Mouse (Mus musculus) forebrain, embryonic 11.5 days (tissue): ENCODE results near the gene Smad3. TPM values are rescaled to one million over a fixed set of nuclear protein-coding genes. Genes with fewer than 3 reads are reported as not detected.

Experiments used
- ATAC-seq: fragments of 200-750 bp; cut with Nextera tagmentation; replicated peaks from 2 replicates; pipeline ENCODE4 v1.8.0; 2017; ENCODE audit warnings: moderate TSS enrichment; ENCODE audit not compliant: low FRiP score
- DNase-seq: peaks from one replicate; pipeline ENCODE4 v3.0.0-alpha.2; 2017; ENCODE audit warnings: low spot score
- H3K27ac ChIP-seq: fragments of 300-500 bp; sonication (generic); 2 replicates; pipeline ENCODE4 v1.5.1; 2014; ENCODE audit warnings: low read depth, low read length
- H3K27me3 ChIP-seq: fragments of 300-500 bp; sonication (generic); 2 replicates; pipeline ENCODE4 v1.6.1; 2014; ENCODE audit warnings: mild to moderate bottlenecking, low read length, mixed read lengths; ENCODE audit not compliant: control insufficient read depth, insufficient read depth
- H3K36me3 ChIP-seq: fragments of 300-500 bp; sonication (generic); 2 replicates; pipeline ENCODE4 v1.6.1; 2014; ENCODE audit warnings: mild to moderate bottlenecking, low read length, moderate library complexity, mixed read lengths; ENCODE audit not compliant: control insufficient read depth, insufficient read depth
- H3K4me1 ChIP-seq: fragments of 300-500 bp; sonication (generic); replicated peaks from 2 replicates; pipeline ENCODE4 v1.6.1; 2014; ENCODE audit warnings: low read length, mixed read lengths; ENCODE audit not compliant: control insufficient read depth, insufficient read depth
- H3K4me2 ChIP-seq: fragments of 300-500 bp; sonication (generic); 2 replicates; pipeline ENCODE4 v1.6.1; 2014; ENCODE audit warnings: low read depth, mild to moderate bottlenecking, low read length, moderate library complexity, mixed read lengths; ENCODE audit not compliant: severe bottlenecking
- H3K4me3 ChIP-seq: fragments of 300-500 bp; sonication (generic); 2 replicates; pipeline ENCODE4 v1.5.1; 2014; ENCODE audit warnings: low read depth, low read length
- H3K9ac ChIP-seq: fragments of 300-500 bp; sonication (generic); 2 replicates; pipeline ENCODE4 v1.6.1; 2014; ENCODE audit warnings: low read length
- H3K9me3 ChIP-seq: fragments of 300-500 bp; sonication (generic); 2 replicates; pipeline ENCODE4 v1.6.1; 2016; ENCODE audit warnings: low read length, mixed read lengths; ENCODE audit not compliant: control insufficient read depth
- WGBS: fragments of 180-500 bp; shearing (Covaris S2); extraction: QIAGEN DNeasy Blood & Tissue Kit; methylation state at CpG from one replicate; pipeline ENCODE4 v1.1.7; 2014; 5-methylcytosine and 5-hydroxymethylcytosine counted together
- polyA plus RNA-seq: library from polyadenylated mRNA; unstranded; fragments of >200 nt; fragmentation: Nextera tagmentation; extraction: Ambion mirVana; gene quantifications from 2 replicates; pipeline ENCODE4 v1.2.1, GENCODE M21; 2014

Smad3 gene
- polyA plus RNA-seq, 1 experiment from 2014 or later, result 17.9 TPM

DNA sequence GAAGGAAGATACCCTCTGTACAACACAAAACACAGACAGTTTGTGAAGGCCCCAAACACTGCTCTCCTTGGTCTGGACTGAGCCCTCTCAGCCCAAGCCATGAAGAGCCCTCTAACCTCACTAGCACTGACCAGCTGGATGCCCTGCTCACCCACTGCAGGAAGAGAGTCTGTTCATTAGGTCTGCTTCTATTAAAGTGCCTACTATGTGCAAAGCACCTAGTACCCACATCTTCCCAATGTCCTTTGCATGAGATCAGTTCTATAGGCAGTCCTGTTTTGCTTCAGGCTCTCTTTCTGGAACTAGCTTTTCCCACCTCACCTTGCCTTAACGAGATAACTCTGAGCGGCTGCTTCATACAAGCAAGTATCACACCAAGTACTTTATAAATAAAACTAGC is 74.9 kb downstream of the Smad3 start:
- Histone ChIP-seq H3K4me3 (no peak overlapping the region), H3K9me3 (no peaks in the 10 kb centered on the region), H3K4me1 (no peaks in the 10 kb centered on the region), H3K4me2 (no peak overlapping the region), H3K27me3 (no peaks in the 10 kb centered on the region), H3K27ac (no peak overlapping the region), H3K9ac (no peak overlapping the region), H3K36me3 (no peaks in the 10 kb centered on the region)
- 94% methylated on average over 2 of the region's 2 CpGs for WGBS
- DNase-seq (no peak), ATAC-seq (no peak)

DNA sequence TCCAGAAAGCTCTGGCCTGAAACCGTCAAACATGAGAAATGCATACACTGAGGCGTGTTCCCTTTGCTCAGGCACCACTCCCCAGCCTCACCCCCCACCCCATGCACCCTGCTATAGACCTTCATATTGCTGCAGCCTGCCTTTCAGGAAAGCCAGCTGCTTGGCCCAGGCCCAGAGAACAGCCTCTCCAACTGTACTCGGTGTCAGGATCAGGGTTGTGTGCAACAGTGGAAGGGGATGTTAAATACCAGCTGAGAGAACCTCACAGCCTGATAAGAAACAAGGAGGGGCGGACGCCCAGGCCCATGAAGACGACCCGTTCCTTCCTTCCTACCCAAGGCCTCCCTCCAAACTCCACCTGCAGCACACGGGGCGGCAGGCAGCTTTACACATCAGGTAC is 75.5 kb downstream of the Smad3 start:
- H3K4me1 ChIP-seq, result no peaks in the 10 kb centered on the region
- H3K9me3 ChIP-seq, result no peaks in the 10 kb centered on the region
- H3K36me3 ChIP-seq, result no peaks in the 10 kb centered on the region
- H3K27ac ChIP-seq, result no peak overlapping the region
- no peak for ATAC-seq
- no peak overlapping the region for H3K9ac ChIP-seq
- no peaks in the 10 kb centered on the region for H3K27me3 ChIP-seq
- no peak overlapping the region for H3K4me2 ChIP-seq
- no peak for DNase-seq
- H3K4me3 ChIP-seq, result no peak overlapping the region
- WGBS, result 86% methylated on average over 9 of the region's 9 CpGs

DNA sequence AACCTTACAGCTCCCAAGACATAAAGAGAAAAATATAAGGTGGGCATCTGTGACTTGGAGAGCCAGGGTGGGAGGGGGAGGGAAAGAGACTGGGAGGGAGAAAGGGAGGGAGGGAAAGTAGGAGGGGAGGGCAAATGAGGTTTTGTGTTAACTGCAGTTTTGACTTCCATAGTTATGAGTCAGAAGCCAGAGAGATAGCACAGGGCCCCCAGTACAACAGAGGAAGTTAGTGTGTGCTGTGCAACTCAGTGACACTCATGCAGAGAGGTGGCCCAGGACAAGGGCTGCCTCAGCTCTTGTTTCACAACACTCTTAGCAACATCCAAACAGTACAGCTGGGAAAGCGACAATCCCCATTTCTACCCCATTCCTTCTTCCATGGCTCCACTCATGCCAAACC is 79.7 kb downstream of the Smad3 start:
- H3K36me3 ChIP-seq, result no peaks in the 10 kb centered on the region; the same call in 1 of the 2 replicates
- H3K4me3 ChIP-seq, result no peak overlapping the region
- DNase-seq (no peak), ATAC-seq (no peak)
- H3K4me2 ChIP-seq, result no peak overlapping the region
- H3K27me3 ChIP-seq, result no peaks in the 10 kb centered on the region
- WGBS, result 96% methylated on average over 1 of the region's 1 CpGs
- no peaks in the 10 kb centered on the region for H3K9me3 ChIP-seq
- no peak overlapping the region for H3K27ac ChIP-seq
- no peak overlapping the region for H3K9ac ChIP-seq
- H3K4me1 ChIP-seq, result no peaks in the 10 kb centered on the region

DNA sequence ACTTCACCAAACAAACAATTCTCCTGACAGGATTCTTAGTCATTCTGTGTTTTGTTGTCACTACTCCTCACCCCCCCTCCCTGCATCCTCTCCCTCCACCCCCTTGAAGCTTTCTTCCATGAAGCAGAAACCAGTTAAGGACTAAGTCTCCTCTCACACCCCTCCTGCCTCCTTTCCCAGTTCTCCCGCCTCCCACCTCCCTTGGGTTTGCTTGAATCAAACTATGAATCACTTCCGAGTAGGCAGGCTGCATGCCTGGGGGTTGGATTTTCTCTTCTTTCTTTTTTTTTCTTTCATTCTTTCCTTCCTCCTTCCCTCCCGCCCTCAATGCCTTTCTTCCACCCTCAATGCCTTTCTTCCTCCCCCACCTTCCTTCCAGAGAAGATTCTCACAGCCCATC is 80.2 kb downstream of the Smad3 start:
- no peak for ATAC-seq
- H3K9ac ChIP-seq, result no peak overlapping the region
- no peak overlapping the region for H3K4me3 ChIP-seq
- H3K27me3 ChIP-seq, result no peaks in the 10 kb centered on the region
- H3K4me1 ChIP-seq, result no peaks in the 10 kb centered on the region
- no peaks in the 10 kb centered on the region; the same call in 1 of the 2 replicates for H3K36me3 ChIP-seq
- no peak for DNase-seq
- WGBS, result 66% methylated on average over 3 of the region's 3 CpGs
- no peak overlapping the region for H3K27ac ChIP-seq
- no peaks in the 10 kb centered on the region for H3K9me3 ChIP-seq
- H3K4me2 ChIP-seq, result no peak overlapping the region

DNA sequence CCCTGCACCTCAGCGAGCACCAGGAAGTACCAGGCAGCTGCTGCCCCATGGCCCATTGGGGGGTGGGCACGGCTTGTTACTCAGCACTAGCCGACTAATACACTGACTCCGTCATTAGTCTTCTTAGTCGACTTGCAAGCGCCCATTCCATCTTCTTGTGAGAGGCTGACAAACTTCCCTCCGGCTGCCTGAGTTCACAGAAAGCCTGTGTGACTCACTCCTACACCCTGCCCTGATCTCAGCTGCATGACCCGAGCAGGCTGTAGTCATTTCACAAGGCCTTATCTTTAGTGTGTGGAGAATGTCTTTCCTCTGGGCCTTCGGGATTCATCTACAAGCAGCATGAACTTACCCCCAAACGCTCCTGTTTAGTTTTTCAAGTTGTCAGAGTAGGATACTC is 83.2 kb downstream of the Smad3 start:
- H3K27ac ChIP-seq, result no peak overlapping the region
- no peak overlapping the region for H3K4me2 ChIP-seq
- H3K9ac ChIP-seq, result no peak overlapping the region
- no peaks in the 10 kb centered on the region for H3K27me3 ChIP-seq
- no peaks in the 10 kb centered on the region; the same call in 1 of the 2 replicates for H3K36me3 ChIP-seq
- no peaks in the 10 kb centered on the region for H3K9me3 ChIP-seq
- DNase-seq (no peak), ATAC-seq (no peak)
- no peak overlapping the region for H3K4me3 ChIP-seq
- no peaks in the 10 kb centered on the region for H3K4me1 ChIP-seq
- 90% methylated on average over 10 of the region's 10 CpGs for WGBS

DNA sequence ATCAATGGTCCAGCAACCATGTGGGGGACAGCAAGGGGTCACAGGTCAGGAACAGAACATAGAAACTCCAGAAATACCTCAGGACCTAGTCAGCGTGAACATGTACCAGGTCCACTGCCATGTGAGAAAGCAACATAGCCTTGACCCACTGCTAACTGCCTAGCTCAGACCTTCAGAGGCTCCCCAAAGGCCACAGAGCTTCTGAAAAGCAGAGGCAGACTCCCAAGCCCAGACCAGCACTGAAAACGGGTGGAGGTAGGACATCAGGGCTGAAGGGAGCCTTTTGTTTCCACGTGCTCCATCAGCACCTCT is 84.3 kb downstream of the Smad3 start:
- Histone ChIP-seq H3K9me3 (no peaks in the 10 kb centered on the region), H3K4me2 (no peak overlapping the region), H3K27ac (no peak overlapping the region), H3K36me3 (no peaks in the 10 kb centered on the region; the same call in 1 of the 2 replicates), H3K27me3 (no peaks in the 10 kb centered on the region), H3K4me3 (no peak overlapping the region), H3K4me1 (0 out of 2 replicates have a peak, but pooled peaks cover 2% of the 10 kb centered on the region), H3K9ac (no peak overlapping the region)
- DNase-seq (no peak), ATAC-seq (no peak)
- 81% methylated on average over 3 of the region's 3 CpGs for WGBS

DNA sequence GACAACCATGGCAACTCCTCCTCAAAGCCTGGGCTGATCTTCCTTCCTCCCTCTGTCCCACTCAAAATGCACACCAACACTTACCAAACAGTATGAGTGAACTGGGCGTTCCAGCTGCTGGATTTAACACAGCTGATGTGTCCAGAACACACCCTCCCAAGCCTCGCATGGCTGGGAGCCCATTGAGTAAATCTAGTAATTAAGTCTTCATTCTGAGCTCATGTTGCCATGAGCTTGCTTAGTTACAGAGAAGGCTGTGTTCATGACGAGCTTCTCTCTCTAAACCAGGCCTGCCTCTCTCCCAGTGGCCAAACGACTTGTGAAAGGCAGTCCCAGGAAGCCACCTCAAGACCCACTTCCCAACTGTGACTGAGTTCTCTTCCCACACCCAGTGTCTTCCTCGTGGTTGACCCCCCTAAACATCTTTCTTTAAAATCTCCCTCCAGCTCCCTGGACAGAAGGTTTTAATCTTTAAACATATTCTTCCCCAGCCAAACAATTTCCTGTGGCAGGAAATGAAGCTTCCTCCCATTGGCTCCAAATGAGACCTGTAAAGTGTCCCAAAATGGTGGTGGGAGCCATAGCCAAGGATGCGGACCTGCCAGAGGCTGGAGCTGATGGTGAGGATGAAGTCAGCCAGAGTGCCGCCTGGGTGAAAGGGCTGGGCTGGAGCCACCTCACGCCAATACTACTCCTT is 84.8 kb downstream of the Smad3 start:
- Histone ChIP-seq H3K27ac (no peak overlapping the region), H3K4me2 (no peak overlapping the region), H3K4me3 (no peak overlapping the region), H3K9ac (no peak overlapping the region), H3K9me3 (no peaks in the 10 kb centered on the region), H3K36me3 (no peaks in the 10 kb centered on the region; the same call in 1 of the 2 replicates), H3K4me1 (0 out of 2 replicates have a peak, but pooled peaks cover 2% of the 10 kb centered on the region), H3K27me3 (no peaks in the 10 kb centered on the region)
- ATAC-seq, result no peak
- 73% methylated on average over 8 of the region's 8 CpGs for WGBS
- no peak for DNase-seq

DNA sequence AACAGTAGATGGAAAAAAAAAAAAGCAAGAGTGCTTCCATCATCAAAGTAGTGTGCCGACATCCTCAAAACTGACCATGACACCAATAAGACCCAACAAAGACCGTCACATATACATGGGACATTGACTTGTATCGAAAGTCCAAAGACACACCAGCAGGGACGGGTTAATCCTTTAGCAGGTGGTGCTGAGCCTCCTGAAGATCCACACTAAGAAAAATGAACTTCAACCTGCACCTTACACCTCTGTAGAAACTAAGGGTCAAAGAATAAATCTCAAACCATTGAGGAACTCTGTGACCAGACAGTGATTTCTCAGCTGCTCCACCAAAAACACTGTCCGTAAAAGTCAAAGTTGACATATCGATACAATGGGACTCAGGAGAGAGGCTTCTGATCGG is 88.0 kb downstream of the Smad3 start:
- H3K9ac ChIP-seq, result no peak overlapping the region
- DNase-seq, result no peak
- no peak for ATAC-seq
- peaks cover 10% of the 10 kb centered on the region; the same call in 1 of the 2 replicates for H3K4me1 ChIP-seq
- no peak overlapping the region for H3K4me3 ChIP-seq
- no peaks in the 10 kb centered on the region for H3K9me3 ChIP-seq
- 97% methylated on average over 7 of the region's 7 CpGs for WGBS
- no peaks in the 10 kb centered on the region; the same call in 1 of the 2 replicates for H3K36me3 ChIP-seq
- H3K27ac ChIP-seq, result no peak overlapping the region
- H3K4me2 ChIP-seq, result no peak overlapping the region
- no peaks in the 10 kb centered on the region for H3K27me3 ChIP-seq

DNA sequence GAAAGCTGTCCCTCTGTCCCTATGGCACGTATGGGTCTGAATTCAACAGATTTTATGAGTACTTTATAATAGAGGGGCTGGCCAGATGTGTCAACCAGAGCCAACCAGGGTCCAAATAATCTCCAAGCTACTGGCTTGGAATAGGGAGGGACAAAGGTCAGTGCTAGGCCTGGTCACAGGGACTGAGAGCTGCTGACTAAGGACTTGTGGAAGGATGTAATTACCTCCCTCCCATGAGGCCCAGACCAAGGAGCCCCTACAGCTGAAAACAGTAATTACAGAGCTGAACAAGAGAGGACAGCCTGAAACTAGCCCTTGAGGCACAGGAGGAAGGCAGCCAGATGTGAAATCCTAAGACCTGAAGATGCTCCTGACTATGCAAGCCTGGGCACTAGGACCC is 89.2 kb downstream of the Smad3 start:
- Histone ChIP-seq H3K4me1 (peaks cover 13% of the 10 kb centered on the region; the same call in 1 of the 2 replicates), H3K36me3 (no peaks in the 10 kb centered on the region), H3K4me2 (no peak overlapping the region), H3K27me3 (no peaks in the 10 kb centered on the region), H3K27ac (no peak overlapping the region), H3K9ac (no peak overlapping the region), H3K4me3 (no peak overlapping the region), H3K9me3 (no peaks in the 10 kb centered on the region)
- ATAC-seq (no peak), DNase-seq (no peak)
- WGBS, result 70% methylated on average over 1 of the region's 1 CpGs
